Mouse (Mus musculus) gastrocnemius, adult 18-20 months (tissue): ENCODE measurements around the gene Crybg2. TPM values are rescaled to one million over a fixed set of nuclear protein-coding genes. Genes with fewer than 3 reads are reported as not detected.

ENCODE experiments used
- DNase-seq: peaks from one replicate; pipeline ENCODE4 v3.0.0; 2021; ENCODE audit warnings: low spot score
- long read RNA-seq, 2 experiments: library from polyadenylated mRNA; stranded (forward); transcript quantifications; one replicate each; pipeline ENCODE4 v2.0.0; 2021
- total RNA-seq, 2 experiments: library from RNA; stranded (reverse); gene quantifications; 2 replicates each; pipeline ENCODE4 v1.2.3; 2021

Gene Crybg2
- under 1 TPM in 1 of 2 experiments, not detected in 1; 0.07 TPM for total RNA-seq
- long read RNA-seq, experiment 1: 0 reads
- long read RNA-seq, experiment 2: 0 reads

DNA sequence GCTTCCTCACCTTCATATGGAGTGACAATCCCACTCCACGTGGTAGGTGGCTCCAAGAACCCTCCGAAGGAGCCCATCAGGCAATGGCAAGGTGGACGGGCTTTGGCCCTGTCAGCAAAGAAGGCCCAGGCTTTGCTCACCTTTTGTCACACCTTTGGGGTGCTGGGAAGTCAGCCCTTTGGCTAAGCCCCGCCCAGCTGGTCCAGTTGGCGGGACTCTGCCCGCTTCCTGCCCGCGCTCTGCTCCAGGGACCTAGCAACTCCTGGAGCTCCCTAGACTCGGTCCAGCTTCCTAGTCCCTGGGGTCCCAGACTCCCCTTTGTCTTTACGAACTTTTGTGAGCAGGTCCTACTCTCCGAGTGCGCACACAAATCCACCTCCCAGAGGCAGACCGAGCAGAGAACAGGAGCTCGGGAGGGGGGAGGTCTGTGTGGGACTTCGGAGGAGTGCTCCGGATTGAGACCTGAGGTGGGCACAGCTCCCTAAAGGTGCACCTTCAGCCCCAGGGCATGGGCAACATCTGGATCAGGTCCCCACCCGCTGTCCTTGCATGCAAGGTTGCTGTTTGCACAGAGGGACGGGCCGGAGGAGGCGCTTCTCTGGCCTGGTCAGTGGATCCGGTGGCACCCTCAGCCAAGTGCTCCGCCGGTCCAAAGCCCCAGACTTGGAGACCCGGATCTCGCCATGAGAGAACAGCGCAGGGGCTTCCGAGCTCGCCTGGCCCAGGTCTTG is at the start of gene Crybg2:
Gene Crybg2, plus strand, starts transcription at position 681 of the 731 bp plus-strand sequence.
- DNase-seq: no peak

DNA sequence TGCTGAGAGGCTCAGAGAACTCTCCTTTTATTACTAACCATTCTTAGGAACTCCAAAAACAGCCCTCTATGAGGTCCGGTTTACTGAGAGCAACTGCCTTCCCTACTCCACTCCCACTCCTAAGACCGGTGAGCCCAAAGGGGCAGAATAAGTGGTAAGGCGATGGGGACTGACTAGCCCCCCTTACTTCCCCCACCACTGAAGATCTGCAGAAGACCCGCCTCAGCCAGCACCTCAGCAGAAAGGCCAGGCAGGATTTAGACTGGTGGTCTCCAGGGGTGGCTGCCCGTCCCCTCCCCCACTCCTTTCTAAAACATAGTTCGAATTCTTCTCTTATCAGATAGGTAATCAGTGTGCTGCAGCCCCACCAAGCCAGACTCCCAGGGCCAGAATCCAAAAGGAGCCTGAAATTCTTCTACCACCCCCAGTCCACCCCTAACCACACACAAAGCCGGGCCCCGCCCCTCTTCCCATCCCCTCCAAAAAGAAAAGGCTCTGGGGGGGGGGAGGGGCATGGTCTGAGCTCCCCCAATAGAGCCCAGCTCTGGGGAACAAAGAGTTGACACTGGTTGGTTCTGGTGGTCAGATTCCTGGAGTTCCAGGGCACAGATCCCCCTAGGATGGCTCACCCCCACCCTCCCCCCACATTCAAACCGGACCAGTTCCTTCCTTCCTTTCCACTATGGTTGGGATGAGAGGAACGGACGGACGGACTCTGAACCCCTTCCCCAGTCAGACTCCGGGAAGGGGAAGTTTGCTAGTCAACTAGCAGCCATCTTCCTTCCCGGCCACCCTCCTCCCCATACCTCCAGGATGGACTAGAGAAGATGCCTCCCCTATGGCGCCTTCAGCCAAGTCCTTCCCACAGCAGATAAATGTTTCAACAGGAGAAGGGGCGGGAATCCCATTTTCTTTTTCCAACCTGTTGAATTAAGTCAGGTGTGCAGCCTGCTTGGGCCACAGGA is 48.9 kb upstream of the Crybg2 start:
- no peak for DNase-seq

- peak; percentile 73 for DNase-seq
These were observed 47.6 kb upstream of the Crybg2 start for GRCm38 (mm10) chr4:134012858-134013528.

- no peak for DNase-seq
These were observed 44.4 kb upstream of the Crybg2 start for GRCm38 (mm10) chr4:134016208-134016607.

GRCm38 (mm10) chr4:134016767-134017166 is 43.8 kb upstream of the Crybg2 start:
- DNase-seq: no peak

GRCm38 (mm10) chr4:134017201-134017865 is 43.3 kb upstream of the Crybg2 start:
- DNase-seq: no peak

DNA sequence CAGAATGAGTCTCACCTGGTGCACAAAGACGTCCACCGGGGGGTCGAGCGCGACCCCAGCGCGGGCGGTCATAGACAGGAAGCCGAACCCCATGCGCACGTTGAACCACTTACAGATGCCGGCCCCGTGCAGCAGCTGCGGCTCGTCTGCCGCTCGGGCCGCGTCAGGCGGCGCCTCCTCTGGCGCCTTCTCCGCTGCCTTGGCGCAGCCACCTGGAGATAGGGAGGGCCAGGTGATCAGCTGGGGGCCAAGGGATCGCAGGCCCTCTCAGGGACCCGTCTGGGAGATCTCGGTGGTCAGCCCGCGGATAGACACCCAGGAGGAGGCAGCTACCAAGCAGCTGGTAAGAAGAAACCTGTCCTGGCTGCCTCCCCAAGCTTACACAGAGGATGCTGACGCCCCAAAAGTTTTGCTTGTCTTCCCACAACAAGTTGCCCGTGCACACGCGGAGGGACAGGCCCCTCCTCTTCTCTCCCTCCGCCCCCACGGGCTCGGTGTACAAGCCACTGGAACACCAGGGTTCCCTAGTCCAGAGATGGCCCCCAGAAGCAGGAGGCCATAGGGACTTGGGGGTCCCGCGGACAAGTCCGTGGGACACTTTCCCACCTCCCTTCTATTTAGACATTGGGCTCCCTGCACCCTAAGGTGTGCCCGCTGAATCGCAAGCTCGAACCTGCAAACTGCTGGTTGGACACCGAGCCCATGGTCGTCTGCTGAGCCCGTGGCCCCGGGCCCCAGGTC is 42.4 kb upstream of the Crybg2 start:
- no peak for DNase-seq

- no peak for DNase-seq
These were observed 41.9 kb upstream of the Crybg2 start, which contains the start of gene Lin28a for GRCm38 (mm10) chr4:134018779-134019145. Lin28a (minus strand) TSS chr4:134018841.

- DNase-seq: no peak
These were observed 41.4 kb upstream of the Crybg2 start for GRCm38 (mm10) chr4:134019210-134019609.

DNA sequence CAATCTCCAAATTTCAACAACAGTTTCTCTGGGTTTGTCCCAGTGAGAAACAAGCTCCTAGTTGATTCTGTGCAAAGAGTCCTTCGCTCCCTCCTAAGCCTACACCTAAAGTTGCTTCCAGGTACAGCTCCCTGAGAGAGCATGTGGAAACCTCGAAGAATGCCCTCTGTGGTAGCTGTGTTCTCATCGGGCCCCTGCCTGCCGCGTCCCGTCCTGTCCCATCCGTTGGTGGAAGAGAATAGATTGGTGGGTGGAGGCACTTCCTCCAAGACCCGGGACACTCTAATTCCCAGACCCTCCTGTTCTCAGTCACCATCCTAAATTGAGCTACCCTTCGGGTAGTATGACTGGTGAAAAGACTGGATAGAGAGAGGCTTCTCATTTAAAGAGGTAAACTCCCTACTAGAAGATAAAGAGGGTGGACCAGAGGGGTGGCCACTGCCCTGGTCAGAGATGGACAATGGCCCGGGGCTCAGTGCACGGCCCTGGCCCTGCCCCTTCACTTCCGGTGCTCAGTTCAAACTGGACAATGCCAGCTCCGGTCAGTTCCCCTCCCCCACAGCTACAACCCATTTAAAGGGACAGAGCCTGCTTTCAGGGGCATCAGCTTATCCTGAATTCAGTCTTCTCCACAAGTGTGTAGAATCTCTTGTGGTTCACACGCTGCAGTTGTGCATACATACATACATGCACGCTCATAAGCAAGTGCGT is 40.8 kb upstream of the Crybg2 start:
- no peak for DNase-seq

GRCm38 (mm10) chr4:134020621-134021020 is 40.0 kb upstream of the Crybg2 start:
- DNase-seq: peak; percentile 63

GRCm38 (mm10) chr4:134025802-134026201 is 34.8 kb upstream of the Crybg2 start:
- DNase-seq: no peak

GRCm38 (mm10) chr4:134035953-134036352 is 24.7 kb upstream of the Crybg2 start:
- peak; percentile 46 for DNase-seq

DNA sequence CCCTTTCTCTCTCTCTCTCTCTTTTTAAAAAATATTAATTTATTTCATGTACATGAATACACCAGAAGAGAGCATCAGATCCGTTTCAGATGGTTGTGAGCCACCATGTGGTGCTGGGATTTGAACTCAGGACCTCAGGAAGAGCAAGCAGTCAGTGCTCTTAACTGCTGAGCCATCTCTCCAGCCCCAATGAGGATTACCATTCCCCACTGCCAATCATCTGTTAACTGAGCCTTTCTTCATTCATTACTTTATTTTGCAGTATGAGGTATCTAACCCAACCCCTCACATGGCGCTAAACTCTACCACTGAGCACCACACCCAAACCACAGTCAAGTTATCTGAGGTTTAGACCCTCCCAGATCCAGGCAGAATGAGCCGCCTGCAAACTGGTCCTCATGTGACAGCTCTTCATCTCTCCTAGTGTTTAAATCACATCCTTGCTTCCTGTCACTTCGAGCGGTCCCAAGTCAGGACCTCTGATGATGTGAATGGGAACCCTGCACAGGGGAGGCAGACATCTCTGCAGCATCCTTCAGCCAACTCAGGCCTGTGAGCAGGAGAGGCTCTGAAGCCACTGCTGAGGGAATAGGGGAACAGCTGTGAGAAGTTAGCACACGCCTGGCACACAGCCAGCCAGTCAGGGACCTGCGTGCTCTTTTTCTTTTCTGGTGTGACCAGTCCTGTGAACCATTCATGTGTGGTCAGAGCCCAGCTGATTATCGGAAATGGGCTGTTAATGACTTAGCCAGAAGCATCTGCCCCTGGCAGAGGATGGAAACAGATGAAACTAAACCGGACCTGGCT is 19.1 kb upstream of the Crybg2 start:
- no peak for DNase-seq

- peak; percentile 5 for DNase-seq
These were observed 17.6 kb upstream of the Crybg2 start for GRCm38 (mm10) chr4:134043041-134043440.

DNA sequence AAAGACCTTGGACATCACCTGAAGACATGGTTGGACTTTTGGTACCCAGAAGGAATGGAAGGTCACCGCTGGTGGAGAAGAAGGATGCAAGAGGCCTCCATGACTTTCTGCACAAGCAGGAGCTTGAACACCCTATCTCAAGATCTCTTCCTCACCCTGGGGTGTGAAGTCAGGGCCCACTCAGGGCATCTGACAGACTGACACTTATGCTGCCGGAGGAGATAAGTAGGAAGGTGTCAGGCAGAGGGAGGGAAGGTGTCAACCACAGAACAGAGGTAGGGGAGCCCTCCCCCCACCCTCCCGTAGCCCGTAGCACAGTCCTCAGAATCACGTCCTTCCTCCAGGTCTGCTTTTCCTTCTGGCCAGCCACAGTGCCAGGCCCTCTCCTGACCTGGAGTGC is 13.0 kb upstream of the Crybg2 start:
- DNase-seq: no peak

- DNase-seq: no peak
These were observed 8.7 kb upstream of the Crybg2 start for GRCm38 (mm10) chr4:134051912-134052311.

- DNase-seq: peak; percentile 7
These were observed 8.1 kb upstream of the Crybg2 start for GRCm38 (mm10) chr4:134052560-134052959.

GRCm38 (mm10) chr4:134053538-134053937 is 7.1 kb upstream of the Crybg2 start, which contains the start of gene Zfp683:
Zfp683 (plus strand) TSS chr4:134053838.
- DNase-seq: no peak
